Mouse (Mus musculus): Measurements from ENCODE around the gene Tuba3a.

Tuba3a gene

GRCm38 (mm10) chr6:125231117-125232044 is 54.5 kb downstream of the Tuba3a start, which contains the start of gene Tapbpl:
TSS of gene Tapbpl (minus strand) at chr6:125231860.
- peak; percentile 66 for DNase-seq (ENCODE audit: low spot score)

- no peak for DNase-seq (ENCODE audit: low spot score)
Measured at GRCm38 (mm10) chr6:125230571-125230970, 55.3 kb downstream of the Tuba3a start.

Measured in retina, embryonic 14.5 days (tissue).